Mouse (Mus musculus): ENCODE measurements around the gene Stra6. TPM values are rescaled to one million over a fixed set of nuclear protein-coding genes. Genes with fewer than 3 reads are reported as not detected.

The Stra6 gene
- polyA plus RNA-seq, 1 experiment from 2014 or later, result not detected

GRCm38 (mm10) chr9:58055666-58056065 lies 7.9 kb upstream of the Stra6 start:
- no peaks in the 10 kb centered on the region for H3K4me1 ChIP-seq (ENCODE audit: control insufficient read depth, low read depth, low read length)
- H3K27ac ChIP-seq (ENCODE audit: low read length), result no peak overlapping the region
- ATAC-seq (ENCODE audit: low read depth), result no peak
- H3K4me3 ChIP-seq (ENCODE audit: low read depth, low read length), result no peak overlapping the region
- no peak overlapping the region for H3K9ac ChIP-seq (ENCODE audit: low read depth, low read length)
- H3K27me3 ChIP-seq (ENCODE audit: control insufficient read depth, insufficient read depth, low read depth, low read length), result no peaks in the 10 kb centered on the region; the same call in 1 of the 2 replicates
- WGBS (ENCODE audit: insufficient replicate concordance), result 72% methylated on average over 5 of the region's 5 CpGs
- H3K36me3 ChIP-seq (ENCODE audit: control insufficient read depth, insufficient read depth), result no peaks in the 10 kb centered on the region
- no peak overlapping the region for H3K4me2 ChIP-seq (ENCODE audit: low read depth, low read length)
- H3K9me3 ChIP-seq (replicated peaks; ENCODE audit: control insufficient read depth, low read length), result no peaks in the 10 kb centered on the region

- Histone ChIP-seq H3K4me2 (ENCODE audit: low read depth, low read length) (no peak overlapping the region), H3K9me3 (replicated peaks; ENCODE audit: control insufficient read depth, low read length) (no peaks in the 10 kb centered on the region), H3K4me1 (ENCODE audit: control insufficient read depth, low read depth, low read length) (no peaks in the 10 kb centered on the region), H3K27me3 (ENCODE audit: control insufficient read depth, insufficient read depth, low read depth, low read length) (no peaks in the 10 kb centered on the region; the same call in 1 of the 2 replicates), H3K4me3 (ENCODE audit: low read depth, low read length) (no peak overlapping the region), H3K9ac (ENCODE audit: low read depth, low read length) (no peak overlapping the region), H3K27ac (ENCODE audit: low read length) (no peak overlapping the region), H3K36me3 (ENCODE audit: control insufficient read depth, insufficient read depth) (no peaks in the 10 kb centered on the region)
- no peak for ATAC-seq (ENCODE audit: low read depth)
- 8% methylated on average over 1 of the region's 1 CpGs for WGBS (ENCODE audit: insufficient replicate concordance)
Observed at GRCm38 (mm10) chr9:58059920-58060319, 3.7 kb upstream of the Stra6 start.

GRCm38 (mm10) chr9:58060677-58061667 lies 2.6 kb upstream of the Stra6 start:
- no peak for ATAC-seq (ENCODE audit: low read depth)
- Histone ChIP-seq H3K27ac (ENCODE audit: low read length) (no peak overlapping the region), H3K9ac (ENCODE audit: low read depth, low read length) (no peak overlapping the region), H3K36me3 (ENCODE audit: control insufficient read depth, insufficient read depth) (no peaks in the 10 kb centered on the region), H3K4me3 (ENCODE audit: low read depth, low read length) (no peak overlapping the region), H3K27me3 (ENCODE audit: control insufficient read depth, insufficient read depth, low read depth, low read length) (no peaks in the 10 kb centered on the region; the same call in 1 of the 2 replicates), H3K4me2 (ENCODE audit: low read depth, low read length) (no peak overlapping the region), H3K9me3 (replicated peaks; ENCODE audit: control insufficient read depth, low read length) (no peaks in the 10 kb centered on the region), H3K4me1 (ENCODE audit: control insufficient read depth, low read depth, low read length) (no peaks in the 10 kb centered on the region)
- 5% methylated on average over 23 of the region's 23 CpGs for WGBS (ENCODE audit: insufficient replicate concordance)

GRCm38 (mm10) chr9:58065532-58065931 lies 1.9 kb downstream of the Stra6 start:
- H3K4me1 ChIP-seq (ENCODE audit: control insufficient read depth, low read depth, low read length), result no peaks in the 10 kb centered on the region
- H3K9me3 ChIP-seq (replicated peaks; ENCODE audit: control insufficient read depth, low read length), result no peaks in the 10 kb centered on the region
- no peaks in the 10 kb centered on the region; the same call in 1 of the 2 replicates for H3K27me3 ChIP-seq (ENCODE audit: control insufficient read depth, insufficient read depth, low read depth, low read length)
- H3K27ac ChIP-seq (ENCODE audit: low read length), result no peak overlapping the region
- H3K4me3 ChIP-seq (ENCODE audit: low read depth, low read length), result no peak overlapping the region
- 57% methylated on average over 6 of the region's 6 CpGs for WGBS (ENCODE audit: insufficient replicate concordance)
- no peaks in the 10 kb centered on the region for H3K36me3 ChIP-seq (ENCODE audit: control insufficient read depth, insufficient read depth)
- H3K9ac ChIP-seq (ENCODE audit: low read depth, low read length), result no peak overlapping the region
- no peak for ATAC-seq (ENCODE audit: low read depth)
- no peak overlapping the region for H3K4me2 ChIP-seq (ENCODE audit: low read depth, low read length)

- no peak overlapping the region for H3K27ac ChIP-seq (ENCODE audit: low read length)
- 44% methylated on average over 6 of the region's 6 CpGs for WGBS (ENCODE audit: insufficient replicate concordance)
- no peaks in the 10 kb centered on the region for H3K36me3 ChIP-seq (ENCODE audit: control insufficient read depth, insufficient read depth)
- no peak overlapping the region for H3K4me2 ChIP-seq (ENCODE audit: low read depth, low read length)
- no peaks in the 10 kb centered on the region for H3K9me3 ChIP-seq (replicated peaks; ENCODE audit: control insufficient read depth, low read length)
- no peak overlapping the region for H3K4me3 ChIP-seq (ENCODE audit: low read depth, low read length)
- ATAC-seq (ENCODE audit: low read depth), result no peak
- H3K9ac ChIP-seq (ENCODE audit: low read depth, low read length), result no peak overlapping the region
- H3K4me1 ChIP-seq (ENCODE audit: control insufficient read depth, low read depth, low read length), result no peaks in the 10 kb centered on the region
- no peaks in the 10 kb centered on the region; the same call in 1 of the 2 replicates for H3K27me3 ChIP-seq (ENCODE audit: control insufficient read depth, insufficient read depth, low read depth, low read length)
Observed at GRCm38 (mm10) chr9:58065977-58066730, 2.6 kb downstream of the Stra6 start.

GRCm38 (mm10) chr9:58066731-58067095 lies 3.1 kb downstream of the Stra6 start:
- H3K4me3 ChIP-seq (ENCODE audit: low read depth, low read length), result no peak overlapping the region
- no peak for ATAC-seq (ENCODE audit: low read depth)
- no peaks in the 10 kb centered on the region for H3K36me3 ChIP-seq (ENCODE audit: control insufficient read depth, insufficient read depth)
- H3K27me3 ChIP-seq (ENCODE audit: control insufficient read depth, insufficient read depth, low read depth, low read length), result no peaks in the 10 kb centered on the region; the same call in 1 of the 2 replicates
- 54% methylated on average over 6 of the region's 6 CpGs for WGBS (ENCODE audit: insufficient replicate concordance)
- H3K4me2 ChIP-seq (ENCODE audit: low read depth, low read length), result no peak overlapping the region
- H3K4me1 ChIP-seq (ENCODE audit: control insufficient read depth, low read depth, low read length), result no peaks in the 10 kb centered on the region
- H3K9me3 ChIP-seq (replicated peaks; ENCODE audit: control insufficient read depth, low read length), result no peaks in the 10 kb centered on the region
- no peak overlapping the region for H3K9ac ChIP-seq (ENCODE audit: low read depth, low read length)
- H3K27ac ChIP-seq (ENCODE audit: low read length), result no peak overlapping the region

GRCm38 (mm10) chr9:58067546-58067945 lies 4.0 kb downstream of the Stra6 start:
- ATAC-seq (ENCODE audit: low read depth), result no peak
- H3K4me2 ChIP-seq (ENCODE audit: low read depth, low read length), result no peak overlapping the region
- WGBS (ENCODE audit: insufficient replicate concordance), result 59% methylated on average over 3 of the region's 3 CpGs
- no peaks in the 10 kb centered on the region for H3K9me3 ChIP-seq (replicated peaks; ENCODE audit: control insufficient read depth, low read length)
- no peaks in the 10 kb centered on the region; the same call in 1 of the 2 replicates for H3K27me3 ChIP-seq (ENCODE audit: control insufficient read depth, insufficient read depth, low read depth, low read length)
- H3K4me3 ChIP-seq (ENCODE audit: low read depth, low read length), result no peak overlapping the region
- H3K27ac ChIP-seq (ENCODE audit: low read length), result no peak overlapping the region
- no peak overlapping the region for H3K9ac ChIP-seq (ENCODE audit: low read depth, low read length)
- H3K36me3 ChIP-seq (ENCODE audit: control insufficient read depth, insufficient read depth), result no peaks in the 10 kb centered on the region
- H3K4me1 ChIP-seq (ENCODE audit: control insufficient read depth, low read depth, low read length), result no peaks in the 10 kb centered on the region

GRCm38 (mm10) chr9:58074561-58074960 lies 11.0 kb downstream of the Stra6 start:
- Histone ChIP-seq H3K36me3 (ENCODE audit: control insufficient read depth, insufficient read depth) (no peaks in the 10 kb centered on the region), H3K27me3 (ENCODE audit: control insufficient read depth, insufficient read depth, low read depth, low read length) (no peaks in the 10 kb centered on the region), H3K9me3 (replicated peaks; ENCODE audit: control insufficient read depth, low read length) (no peaks in the 10 kb centered on the region), H3K27ac (ENCODE audit: low read length) (no peak overlapping the region), H3K4me2 (ENCODE audit: low read depth, low read length) (no peak overlapping the region), H3K9ac (ENCODE audit: low read depth, low read length) (no peak overlapping the region), H3K4me1 (ENCODE audit: control insufficient read depth, low read depth, low read length) (no peaks in the 10 kb centered on the region), H3K4me3 (ENCODE audit: low read depth, low read length) (no peak overlapping the region)
- no peak for ATAC-seq (ENCODE audit: low read depth)
- 36% methylated on average over 3 of the region's 3 CpGs for WGBS (ENCODE audit: insufficient replicate concordance)
